Mouse (Mus musculus) c-Kit-negative CD71-positive TER-119-positive erythroid progenitor cells, embryonic 14.5 days (primary cell): ENCODE data around the gene Gm49387.

ENCODE experiments used
- DNase-seq: peaks from one replicate; pipeline ENCODE4 v3.0.0-alpha.2; 2013; ENCODE audit warnings: low read depth, low spot score

Gm49387 gene

GRCm38 (mm10) chr14:31576846-31577697 is 63.6 kb downstream of the Gm49387 start:
- DNase-seq, result no peak

- no peak for DNase-seq
Measured at GRCm38 (mm10) chr14:31575866-31576265, 64.8 kb downstream of the Gm49387 start.

DNA sequence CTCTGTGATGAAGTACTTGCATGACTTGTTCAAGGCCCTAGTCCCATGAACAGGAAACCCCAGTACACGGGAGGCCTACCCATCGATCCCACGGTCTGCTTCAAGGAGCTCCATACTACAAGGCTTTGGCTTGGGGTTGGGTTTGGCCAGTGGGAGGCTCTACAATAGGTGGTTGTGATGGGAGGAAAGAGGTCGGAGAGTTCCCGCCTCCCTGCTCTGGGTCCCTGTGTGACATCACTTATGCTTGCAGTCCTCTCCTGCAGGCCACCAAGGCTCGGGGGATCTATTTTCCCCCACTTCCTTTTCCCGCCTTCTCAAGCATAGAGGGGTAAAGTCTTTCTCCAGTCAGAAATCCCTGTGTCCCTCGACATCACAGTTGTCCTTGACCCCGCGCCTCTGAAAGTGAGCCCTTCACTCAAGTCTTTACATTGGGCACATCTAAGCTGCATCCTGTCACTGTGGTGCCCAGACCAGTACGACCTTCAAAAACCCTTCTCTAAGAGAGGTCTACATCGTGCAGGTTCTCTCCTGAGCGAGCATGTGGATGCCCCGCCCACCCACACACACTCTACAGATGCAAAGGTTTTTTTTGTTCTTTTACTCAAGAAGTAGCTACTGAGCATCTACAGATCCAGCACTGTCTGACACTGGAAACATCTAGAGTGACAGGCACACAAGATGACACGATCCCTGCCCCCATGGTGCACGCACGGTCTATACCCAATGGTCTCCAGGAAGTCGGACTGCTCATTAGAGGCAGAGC is 65.6 kb downstream of the Gm49387 start:
- DNase-seq, result no peak

DNA sequence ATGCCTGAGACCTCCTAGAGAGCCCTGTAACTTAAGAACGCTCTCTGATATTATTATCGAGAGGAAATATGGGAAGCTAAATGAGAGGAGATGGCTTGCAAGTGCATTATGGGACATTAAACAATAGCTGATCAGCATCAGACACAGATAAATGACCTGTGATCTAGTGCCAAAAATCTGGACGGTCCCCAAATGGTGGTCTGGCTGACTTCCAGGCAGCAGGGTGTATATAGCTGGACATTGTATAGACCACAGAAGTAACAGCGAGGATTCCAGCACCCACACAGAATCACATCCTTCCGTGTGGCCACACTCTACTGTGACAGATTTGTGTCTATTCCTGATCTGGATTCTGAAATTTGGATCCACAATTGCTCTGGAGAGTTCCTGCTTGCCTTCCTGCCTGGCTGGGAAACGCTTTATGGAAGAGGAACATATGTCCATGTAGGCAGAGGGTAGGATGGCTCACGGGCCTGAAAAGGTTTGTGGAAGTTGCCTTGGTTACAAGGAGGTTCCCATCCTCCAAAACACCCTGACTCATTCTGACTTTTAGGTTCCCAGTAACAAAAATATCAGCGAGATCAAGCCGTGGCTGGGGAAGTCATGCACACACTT is 68.0 kb downstream of the Gm49387 start:
- no peak for DNase-seq

GRCm38 (mm10) chr14:31571419-31571818 is 69.3 kb downstream of the Gm49387 start:
- no peak for DNase-seq

DNA sequence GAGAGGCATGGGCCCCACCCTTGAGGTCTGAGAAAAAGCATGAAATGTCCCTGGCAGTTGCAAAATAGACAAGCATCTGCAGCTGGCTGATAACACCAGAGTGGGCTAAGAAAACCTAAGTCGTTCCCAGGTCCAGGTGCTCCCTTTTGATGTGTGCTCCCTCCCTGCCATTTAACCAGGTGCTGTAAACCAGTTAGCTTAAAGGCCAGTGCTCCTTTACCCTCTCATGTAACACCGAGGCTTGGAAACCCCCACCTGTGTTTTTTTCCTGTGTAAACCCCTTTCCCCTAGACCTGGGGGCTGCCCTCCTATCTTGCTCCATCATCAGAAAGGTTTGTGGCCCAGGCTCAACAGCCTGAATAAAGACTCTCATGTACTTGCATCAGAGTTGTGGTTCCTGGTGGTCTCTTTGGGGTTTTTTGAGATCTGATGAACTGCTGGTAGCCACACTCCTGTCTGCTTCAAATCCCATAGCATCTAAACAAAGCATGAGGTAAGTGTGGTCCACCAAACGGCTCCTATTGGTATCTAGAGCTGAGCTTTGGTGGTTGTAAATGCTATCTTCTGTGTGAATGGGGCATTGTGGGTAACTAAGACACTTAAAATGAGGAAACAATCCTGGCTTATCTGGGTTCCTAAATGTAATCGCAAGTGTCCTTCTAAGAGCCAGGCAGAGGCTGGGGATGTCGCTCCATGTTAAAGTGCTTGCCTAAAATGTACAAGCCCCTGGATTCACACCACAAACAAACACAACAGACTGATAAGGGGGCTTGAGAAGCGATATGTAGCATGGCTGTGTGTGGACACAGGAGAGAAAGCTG is 70.3 kb downstream of the Gm49387 start:
- no peak for DNase-seq

DNA sequence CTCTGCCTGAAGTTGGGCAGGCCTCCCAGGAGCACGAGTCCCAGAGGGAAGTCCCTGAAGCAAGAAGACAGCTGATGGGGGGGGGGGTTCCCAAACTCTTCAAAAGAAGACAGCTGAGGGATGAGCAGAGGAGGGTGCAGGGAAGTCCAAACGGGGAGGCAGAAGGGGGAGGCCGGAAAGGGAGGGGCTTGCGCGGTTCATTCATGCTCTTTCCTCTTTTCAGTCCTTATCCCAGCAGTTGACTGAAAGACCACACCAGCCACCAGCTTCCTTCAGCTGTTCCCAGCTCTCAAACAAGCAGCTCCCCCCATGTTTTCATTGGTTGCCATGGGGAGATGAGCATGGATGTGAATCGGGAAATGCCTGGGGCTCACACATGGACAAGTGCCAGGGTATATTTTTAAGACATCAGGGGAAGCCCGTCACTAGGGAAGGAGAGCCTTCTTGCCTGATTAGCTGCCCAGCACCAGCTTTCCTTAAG is 71.5 kb downstream of the Gm49387 start:
- no peak for DNase-seq

GRCm38 (mm10) chr14:31565478-31566212 is 75.0 kb downstream of the Gm49387 start:
- no peak for DNase-seq

DNA sequence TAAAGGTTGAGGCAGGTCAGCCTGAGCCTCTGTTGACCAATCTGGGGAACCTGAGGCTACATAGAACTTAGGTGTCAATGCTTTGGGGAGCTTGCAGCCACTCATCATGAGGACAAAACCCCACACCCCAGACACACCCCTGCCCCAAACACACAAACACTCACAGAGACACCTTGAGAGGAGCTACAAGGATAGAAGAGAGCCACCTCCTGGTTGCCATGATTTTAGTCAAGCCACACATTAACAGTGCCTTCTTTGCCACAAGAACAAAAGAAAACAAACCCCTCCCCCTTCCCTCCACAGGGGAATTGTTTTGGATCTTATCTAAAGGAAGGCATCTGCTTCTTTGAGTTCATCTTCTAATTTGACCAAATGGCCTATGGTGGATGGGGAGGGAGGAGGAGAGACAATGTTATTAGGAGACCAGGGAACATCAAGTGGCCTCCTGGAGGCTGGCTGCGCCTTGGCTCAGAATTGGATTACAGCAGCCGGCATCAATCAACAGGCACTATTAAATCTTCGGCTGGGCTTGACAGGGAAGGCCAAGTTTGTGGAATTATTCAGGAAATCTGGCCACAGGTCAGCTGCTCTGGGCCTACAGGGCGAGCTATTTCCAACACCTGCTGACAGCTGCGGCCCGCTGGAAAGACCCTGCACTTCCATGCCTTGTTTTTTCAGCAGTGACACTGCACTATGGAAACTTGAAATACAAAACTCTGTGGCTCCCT is 76.1 kb downstream of the Gm49387 start:
- DNase-seq, result no peak

- no peak for DNase-seq
Measured at GRCm38 (mm10) chr14:31560886-31561285, 79.8 kb downstream of the Gm49387 start.

DNA sequence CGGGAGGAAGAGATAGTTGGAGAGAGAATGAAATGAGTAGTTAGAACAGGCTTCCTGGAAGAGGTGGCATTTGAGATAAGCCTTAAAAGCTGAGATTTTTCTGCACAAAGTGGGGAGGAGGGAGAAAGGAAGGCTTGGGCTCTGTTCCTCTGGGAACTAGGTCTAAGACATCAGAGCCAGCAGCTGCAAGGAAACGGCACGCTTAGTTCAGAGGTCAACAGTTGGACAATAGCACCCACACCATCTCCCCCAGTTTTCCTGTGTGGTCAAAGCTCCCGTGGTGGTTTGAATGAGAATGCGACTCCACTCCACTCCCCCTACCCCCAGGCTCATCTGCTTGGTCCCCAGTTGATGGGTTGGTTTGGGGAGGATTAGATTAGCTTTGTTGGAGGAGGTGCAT is 81.5 kb downstream of the Gm49387 start:
- no peak for DNase-seq

GRCm38 (mm10) chr14:31557784-31558183 is 82.9 kb downstream of the Gm49387 start:
- no peak for DNase-seq

GRCm38 (mm10) chr14:31557273-31557672 is 83.4 kb downstream of the Gm49387 start:
- DNase-seq, result no peak

DNA sequence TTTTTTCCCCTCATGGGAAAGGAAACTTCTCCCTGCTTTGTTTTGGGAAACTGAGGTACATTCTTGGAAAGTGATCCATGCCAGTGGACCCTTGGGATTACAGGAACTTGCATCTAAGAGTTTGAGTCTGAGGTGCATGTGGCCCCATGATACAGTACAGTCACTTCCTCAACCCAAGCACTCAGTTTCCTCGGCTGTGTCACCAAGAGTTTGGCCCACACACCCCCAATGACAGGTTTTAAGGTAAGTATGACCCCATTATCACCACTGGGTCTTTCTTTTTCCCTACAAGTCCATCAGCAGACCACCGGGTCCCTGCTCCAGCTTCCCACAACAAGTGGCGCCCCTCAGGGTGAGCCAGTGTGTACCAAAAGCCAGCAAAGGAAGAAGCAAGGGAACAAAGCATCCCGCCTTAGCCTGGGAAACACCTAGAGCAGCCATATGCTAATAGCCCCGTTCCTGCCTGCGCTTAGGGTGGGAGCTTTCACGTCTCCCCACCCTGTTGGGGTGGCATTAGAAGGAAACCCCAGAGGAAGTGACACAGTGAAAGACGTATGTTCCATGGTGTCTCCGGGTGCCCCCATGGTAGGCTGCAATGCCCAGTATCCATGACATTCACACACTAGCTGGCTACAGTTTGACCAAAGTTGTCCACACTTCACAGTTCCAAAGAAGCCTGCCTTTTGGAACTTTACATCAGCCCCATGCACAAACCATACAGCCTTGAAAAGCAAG is 84.0 kb downstream of the Gm49387 start:
- DNase-seq, result no peak

- DNase-seq, result no peak
Measured at GRCm38 (mm10) chr14:31555963-31556434, 84.7 kb downstream of the Gm49387 start.

DNA sequence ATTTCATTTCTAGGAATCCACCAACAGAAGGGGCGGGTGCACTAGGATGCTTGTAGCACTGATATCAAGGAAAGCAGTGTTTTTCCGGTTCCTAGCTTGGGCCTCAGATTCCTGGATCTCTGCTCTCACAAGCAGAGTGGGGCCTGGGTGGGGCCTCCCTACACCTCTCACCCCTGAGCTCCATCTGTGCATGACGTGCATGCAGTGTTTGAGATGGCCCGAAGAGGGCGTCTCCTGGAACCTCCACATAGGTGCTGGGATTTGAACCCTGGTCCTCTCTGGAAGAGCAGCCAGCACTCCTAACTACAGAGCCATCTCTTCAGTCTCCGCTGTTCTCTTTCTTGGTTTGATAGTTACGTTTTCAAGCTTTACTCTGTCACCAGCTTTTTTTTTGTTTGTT is 85.7 kb downstream of the Gm49387 start:
- DNase-seq, result no peak

GRCm38 (mm10) chr14:31543885-31544442 is 96.7 kb downstream of the Gm49387 start:
- no peak for DNase-seq

- DNase-seq, result no peak
Measured at GRCm38 (mm10) chr14:31537298-31537697, 103.4 kb downstream of the Gm49387 start.

DNA sequence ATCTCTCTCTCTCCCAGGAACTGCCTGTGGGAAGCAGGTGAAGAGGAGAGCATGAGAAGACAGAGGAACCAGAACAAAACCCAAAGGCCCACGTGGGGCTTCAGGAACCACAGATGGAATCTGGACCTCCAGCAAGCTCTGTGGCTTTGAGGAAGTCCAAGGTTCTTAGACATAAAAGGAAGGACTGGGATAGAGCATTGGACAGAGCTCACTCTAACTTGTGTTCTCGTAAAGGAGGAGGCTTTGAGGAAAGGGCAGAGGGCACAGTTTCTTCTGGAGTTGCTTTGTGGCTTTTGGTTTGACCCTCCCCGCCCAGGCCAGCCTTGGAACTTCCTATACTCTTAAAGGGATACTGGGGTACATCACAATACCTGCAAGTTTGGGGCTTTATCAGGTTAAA is 108.0 kb downstream of the Gm49387 start:
- no peak for DNase-seq
